Mouse (Mus musculus): ENCODE measurements at regions not wholly inside any gene's neighbourhood (a gene's known extent, or its start where the extent isn't known, plus 50 kb on each side); places are given as distances from the start of the nearest gene placed in this dataset.

DNA sequence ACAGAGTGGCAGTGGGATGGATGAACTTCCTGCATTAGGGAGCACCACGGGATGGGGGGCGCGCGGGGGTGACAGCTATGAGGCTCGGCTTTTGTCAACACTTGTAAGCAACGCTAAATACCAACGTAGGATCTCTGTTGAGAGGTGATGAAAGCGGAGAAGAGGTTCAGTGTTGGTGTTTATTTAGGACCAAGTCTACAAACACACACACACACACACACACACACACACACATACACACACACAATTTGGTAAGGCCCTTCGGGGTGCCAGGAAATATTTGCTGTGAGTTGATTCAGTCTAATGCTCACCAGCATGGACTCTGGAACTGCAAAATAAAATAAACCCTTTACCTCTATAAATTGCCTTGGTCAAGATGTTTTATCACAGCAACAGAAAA, 148.3 kb upstream of the Plcz1 start:
- Histone ChIP-seq H3K4me3 (ENCODE audit: insufficient read depth, low read depth, low read length) (no peak overlapping the region), H3K27ac (replicated peaks; ENCODE audit: low read depth, low read length) (no peak overlapping the region), H3K4me1 (ENCODE audit: control insufficient read depth, insufficient read depth, insufficient read length, low read length) (no peaks in the 10 kb centered on the region)

DNA sequence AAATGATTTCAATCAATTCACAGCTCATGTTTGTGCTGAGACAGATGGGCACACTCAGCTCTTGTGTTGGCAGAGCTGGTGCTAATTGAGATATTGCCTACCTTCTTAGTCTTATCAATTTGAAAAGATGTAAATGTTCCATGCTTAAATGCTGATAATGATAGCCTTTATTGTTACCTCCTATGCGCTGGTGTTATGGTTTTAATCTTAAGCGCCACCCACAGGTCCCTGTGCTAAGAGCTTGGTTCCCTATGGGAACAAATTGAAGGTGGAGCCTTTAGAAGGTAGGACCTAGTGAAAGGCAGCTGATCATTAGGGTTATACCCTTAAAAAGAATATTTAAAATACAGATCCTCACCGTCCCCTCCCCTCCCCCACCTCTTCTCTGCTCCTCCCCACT, 146.5 kb upstream of the Plcz1 start:
- H3K4me1 ChIP-seq (ENCODE audit: control insufficient read depth, insufficient read depth, insufficient read length, low read length) = no peaks in the 10 kb centered on the region
- no peak overlapping the region for H3K27ac ChIP-seq (replicated peaks; ENCODE audit: low read depth, low read length)

DNA sequence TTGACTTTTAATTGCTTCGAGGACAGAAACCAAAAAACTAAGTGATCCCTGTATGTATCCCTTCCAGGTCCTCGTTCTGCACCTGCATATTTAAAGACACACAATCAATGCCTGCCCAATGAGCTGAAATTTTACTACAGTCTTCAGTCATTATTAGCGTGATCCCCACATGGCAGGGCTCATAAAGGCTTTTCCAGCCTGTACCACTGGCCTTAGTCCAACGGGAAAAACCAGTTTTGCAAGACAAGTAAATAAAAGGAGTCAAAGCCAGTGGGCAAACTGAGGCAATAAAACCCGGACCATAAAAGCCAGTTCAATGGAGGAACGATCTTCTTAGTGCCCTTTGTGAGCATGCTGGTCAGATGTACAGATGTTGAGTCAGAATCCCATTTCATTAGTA, 145.8 kb upstream of the Plcz1 start:
- Histone ChIP-seq H3K4me3 (ENCODE audit: insufficient read depth, low read depth, low read length) (no peak overlapping the region), H3K27ac (replicated peaks; ENCODE audit: low read depth, low read length) (no peak overlapping the region), H3K4me1 (ENCODE audit: control insufficient read depth, insufficient read depth, insufficient read length, low read length) (no peaks in the 10 kb centered on the region)

More for the DNA sequence above, 146.5 kb upstream of the Plcz1 start:
- H3K4me3 ChIP-seq (ENCODE audit: insufficient read depth, low read depth, low read length) = no peak overlapping the region

GRCm38 (mm10) chr6:140179999-140180398, 138.7 kb upstream of the Plcz1 start:
- Histone ChIP-seq H3K4me3 (ENCODE audit: insufficient read depth, low read depth, low read length) (no peak overlapping the region), H3K4me1 (ENCODE audit: control insufficient read depth, insufficient read depth, insufficient read length, low read length) (no peaks in the 10 kb centered on the region), H3K27ac (replicated peaks; ENCODE audit: low read depth, low read length) (no peak overlapping the region)

- H3K4me1 ChIP-seq (ENCODE audit: control insufficient read depth, insufficient read depth, insufficient read length, low read length) = no peaks in the 10 kb centered on the region
- no peak overlapping the region for H3K27ac ChIP-seq (replicated peaks; ENCODE audit: low read depth, low read length)
- H3K4me3 ChIP-seq (ENCODE audit: insufficient read depth, low read depth, low read length) = no peak overlapping the region
These were observed 137.4 kb upstream of the Plcz1 start for GRCm38 (mm10) chr6:140178425-140179193.

- Histone ChIP-seq H3K4me1 (ENCODE audit: control insufficient read depth, insufficient read depth, insufficient read length, low read length) (no peaks in the 10 kb centered on the region), H3K4me3 (ENCODE audit: insufficient read depth, low read depth, low read length) (no peak overlapping the region), H3K27ac (replicated peaks; ENCODE audit: low read depth, low read length) (no peak overlapping the region)
These were observed 131.5 kb upstream of the Plcz1 start for GRCm38 (mm10) chr6:140172716-140173115.

GRCm38 (mm10) chr6:140169836-140170235, 128.6 kb upstream of the Plcz1 start:
- no peak overlapping the region for H3K27ac ChIP-seq (replicated peaks; ENCODE audit: low read depth, low read length)
- no peak overlapping the region for H3K4me3 ChIP-seq (ENCODE audit: insufficient read depth, low read depth, low read length)
- H3K4me1 ChIP-seq (ENCODE audit: control insufficient read depth, insufficient read depth, insufficient read length, low read length) = no peaks in the 10 kb centered on the region

- H3K27ac ChIP-seq (replicated peaks; ENCODE audit: low read depth, low read length) = no peak overlapping the region
These were observed 125.9 kb upstream of the Plcz1 start for GRCm38 (mm10) chr6:140167182-140167581.

DNA sequence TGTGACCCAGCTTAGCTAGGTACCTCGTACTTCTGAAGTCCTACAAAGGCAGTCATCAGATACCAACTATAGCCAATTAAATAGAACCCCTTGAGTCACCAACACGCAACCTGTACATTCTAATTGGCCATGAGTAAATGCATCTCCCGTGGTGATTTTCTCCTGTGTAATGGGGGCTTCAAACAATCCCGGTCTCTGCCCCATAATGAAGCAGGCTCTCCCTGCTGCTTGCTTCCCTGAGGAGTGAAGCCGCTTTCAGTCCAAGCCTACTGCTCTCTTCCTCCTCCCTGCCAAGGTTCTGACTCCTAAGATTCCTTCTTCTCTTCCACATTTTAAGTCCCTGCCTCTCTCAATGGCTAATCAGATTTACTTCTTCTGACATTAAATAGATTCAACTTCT, 121.5 kb upstream of the Plcz1 start:
- Histone ChIP-seq H3K4me1 (ENCODE audit: control insufficient read depth, insufficient read depth, insufficient read length, low read length) (no peaks in the 10 kb centered on the region), H3K4me3 (ENCODE audit: insufficient read depth, low read depth, low read length) (no peak overlapping the region), H3K27ac (replicated peaks; ENCODE audit: low read depth, low read length) (no peak overlapping the region)

More at GRCm38 (mm10) chr6:140167182-140167581, 125.9 kb upstream of the Plcz1 start:
- Histone ChIP-seq H3K4me3 (ENCODE audit: insufficient read depth, low read depth, low read length) (no peak overlapping the region), H3K4me1 (ENCODE audit: control insufficient read depth, insufficient read depth, insufficient read length, low read length) (no peaks in the 10 kb centered on the region)

- Histone ChIP-seq H3K27ac (replicated peaks; ENCODE audit: low read depth, low read length) (no peak overlapping the region), H3K4me3 (ENCODE audit: insufficient read depth, low read depth, low read length) (no peak overlapping the region), H3K4me1 (ENCODE audit: control insufficient read depth, insufficient read depth, insufficient read length, low read length) (no peaks in the 10 kb centered on the region)
These were observed 120.2 kb upstream of the Plcz1 start for GRCm38 (mm10) chr6:140161482-140161881.

- Histone ChIP-seq H3K4me3 (ENCODE audit: insufficient read depth, low read depth, low read length) (no peak overlapping the region), H3K4me1 (ENCODE audit: control insufficient read depth, insufficient read depth, insufficient read length, low read length) (no peaks in the 10 kb centered on the region), H3K27ac (replicated peaks; ENCODE audit: low read depth, low read length) (no peak overlapping the region)
These were observed 119.7 kb upstream of the Plcz1 start for GRCm38 (mm10) chr6:140160946-140161345.

GRCm38 (mm10) chr6:140158986-140159385, 117.7 kb upstream of the Plcz1 start:
- Histone ChIP-seq H3K27ac (replicated peaks; ENCODE audit: low read depth, low read length) (no peak overlapping the region), H3K4me3 (ENCODE audit: insufficient read depth, low read depth, low read length) (no peak overlapping the region), H3K4me1 (ENCODE audit: control insufficient read depth, insufficient read depth, insufficient read length, low read length) (no peaks in the 10 kb centered on the region)

GRCm38 (mm10) chr6:140157375-140157774, 116.1 kb upstream of the Plcz1 start:
- no peak overlapping the region for H3K27ac ChIP-seq (replicated peaks; ENCODE audit: low read depth, low read length)
- H3K4me3 ChIP-seq (ENCODE audit: insufficient read depth, low read depth, low read length) = no peak overlapping the region
- no peaks in the 10 kb centered on the region for H3K4me1 ChIP-seq (ENCODE audit: control insufficient read depth, insufficient read depth, insufficient read length, low read length)

- H3K4me3 ChIP-seq (ENCODE audit: insufficient read depth, low read depth, low read length) = no peak overlapping the region
- H3K4me1 ChIP-seq (ENCODE audit: control insufficient read depth, insufficient read depth, insufficient read length, low read length) = no peaks in the 10 kb centered on the region
- no peak overlapping the region for H3K27ac ChIP-seq (replicated peaks; ENCODE audit: low read depth, low read length)
These were observed 111.3 kb upstream of the Plcz1 start for GRCm38 (mm10) chr6:140152418-140153176.

DNA sequence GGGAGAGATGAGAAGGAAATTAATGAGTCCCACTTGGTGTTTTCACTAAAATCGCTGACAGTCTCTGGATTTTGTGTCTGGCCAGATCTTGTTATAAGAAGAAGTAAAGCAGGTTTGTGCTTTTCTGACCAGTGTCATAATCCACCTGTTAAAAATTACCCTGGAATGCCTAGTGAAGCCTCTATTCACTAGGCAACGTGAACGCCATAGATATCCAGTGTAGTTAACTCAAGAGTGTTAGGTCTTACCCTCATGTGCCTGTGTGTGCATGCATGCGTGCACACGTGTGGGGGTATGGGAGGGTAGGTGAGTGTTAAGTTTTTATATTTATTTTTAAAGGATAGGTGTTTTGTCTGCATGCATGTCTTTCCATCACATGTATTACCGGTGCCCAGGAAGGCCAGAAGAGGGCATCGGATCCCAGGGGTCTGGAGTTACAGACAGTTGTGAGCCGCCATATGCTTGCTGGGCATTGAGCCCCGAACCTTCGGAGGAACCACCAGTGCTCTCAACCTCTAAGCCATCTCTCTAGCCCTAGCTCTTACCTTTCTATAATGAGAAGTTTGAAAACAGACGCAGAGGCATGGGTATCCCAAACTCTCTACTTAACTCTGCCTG, 107.5 kb upstream of the Plcz1 start:
- Histone ChIP-seq H3K4me1 (ENCODE audit: control insufficient read depth, insufficient read depth, insufficient read length, low read length) (no peaks in the 10 kb centered on the region), H3K4me3 (ENCODE audit: insufficient read depth, low read depth, low read length) (no peak overlapping the region), H3K27ac (replicated peaks; ENCODE audit: low read depth, low read length) (no peak overlapping the region)
